Mouse (Mus musculus): Measurements from ENCODE around the gene Elf4.

Gene Elf4

GRCm38 (mm10) chrX:48365836-48366577, 96.9 kb downstream of the Elf4 start:
- DNase-seq: no peak
